Mouse (Mus musculus) brain, embryonic 14.5 days (tissue): ENCODE data around the gene Spo11. TPM values are rescaled to one million over a fixed set of nuclear protein-coding genes. Genes with fewer than 3 reads are reported as not detected.
A peak's percentile ranks its signal among the peaks of the same experiment; 100 is the strongest.

ENCODE experiments used
- DNase-seq: peaks from one replicate; pipeline ENCODE4 v3.0.0-alpha.2; 2011; ENCODE audit warnings: low read depth
- CTCF ChIP-seq: fragments of 200-500 bp; IDR thresholded peaks from 2 replicates; pipeline ENCODE4 v1.5.1; 2012; ENCODE audit warnings: inconsistent platforms, mild to moderate bottlenecking, moderate library complexity, borderline replicate concordance; ENCODE audit not compliant: insufficient read depth, insufficient read length; ENCODE audit errors: extremely low read depth
- POLR2A ChIP-seq: fragments of 200-500 bp; IDR thresholded peaks from 2 replicates; pipeline ENCODE4 v1.6.1; 2012; ENCODE audit warnings: mild to moderate bottlenecking, inconsistent platforms, borderline replicate concordance; ENCODE audit not compliant: poor library complexity, insufficient read depth, insufficient read length, severe bottlenecking; ENCODE audit errors: extremely low read depth
- polyA plus RNA-seq: library from polyadenylated mRNA; depleted of rRNA; stranded (reverse); fragments of >200 nt; gene quantifications from 2 replicates; pipeline ENCODE4 v1.2.3, GENCODE M21; 2012

Gene Spo11
- polyA plus RNA-seq, 1 experiment = 1.6 TPM

GRCm38 (mm10) chr2:172960350-172960749, 17.1 kb upstream of the Spo11 start:
- TF ChIP-seq POLR2A (no peak), CTCF (no peak)
- DNase-seq = no peak

- DNase-seq = no peak
- TF ChIP-seq CTCF (no peak), POLR2A (no peak)
Observed at GRCm38 (mm10) chr2:172961211-172961610, 16.3 kb upstream of the Spo11 start.

- TF ChIP-seq CTCF (no peak), POLR2A (no peak)
- no peak for DNase-seq
Observed at GRCm38 (mm10) chr2:172965249-172965648, 12.3 kb upstream of the Spo11 start.

GRCm38 (mm10) chr2:172966480-172966879, 11.0 kb upstream of the Spo11 start:
- DNase-seq = no peak
- TF ChIP-seq POLR2A (no peak), CTCF (no peak)

- TF ChIP-seq CTCF = no peak
- no peak for TF ChIP-seq POLR2A
- no peak for DNase-seq
Observed at GRCm38 (mm10) chr2:172971865-172972264, 5.6 kb upstream of the Spo11 start.

- TF ChIP-seq CTCF = no peak
- TF ChIP-seq POLR2A = no peak
- DNase-seq = no peak
Observed at GRCm38 (mm10) chr2:172973806-172974565, 3.5 kb upstream of the Spo11 start.

GRCm38 (mm10) chr2:172974701-172975100, 2.8 kb upstream of the Spo11 start:
- DNase-seq = no peak
- TF ChIP-seq CTCF = no peak
- no peak for TF ChIP-seq POLR2A

GRCm38 (mm10) chr2:172975159-172975558, 2.3 kb upstream of the Spo11 start:
- DNase-seq = no peak
- TF ChIP-seq CTCF = no peak
- no peak for TF ChIP-seq POLR2A

GRCm38 (mm10) chr2:172976661-172977238, 750 bp upstream of the Spo11 start:
- peak; percentile 36 for DNase-seq
- TF ChIP-seq POLR2A (no peak), CTCF (no peak)

- DNase-seq = peak; percentile 70
- TF ChIP-seq POLR2A (no peak), CTCF (no peak)
Observed at GRCm38 (mm10) chr2:172978131-172978633, 682 bp downstream of the Spo11 start.

- no peak for DNase-seq
- TF ChIP-seq POLR2A = no peak
- no peak for TF ChIP-seq CTCF
Observed at GRCm38 (mm10) chr2:172979666-172980345, 2.3 kb downstream of the Spo11 start.
